Mouse (Mus musculus) midbrain, embryonic 15.5 days (tissue): ENCODE results near the gene Gprasp2. TPM values are rescaled to one million over a fixed set of nuclear protein-coding genes. Genes with fewer than 3 reads are reported as not detected.
"Not testable (repeated sequence)": the region's sequence is repeated elsewhere in the genome, so short reads cannot be mapped to it uniquely, and the experiment has no call there.

Experiments used
- ATAC-seq: fragments of 200-750 bp; cut with Nextera tagmentation; replicated peaks from 2 replicates; pipeline ENCODE4 v1.8.0; 2017; ENCODE audit warnings: moderate TSS enrichment
- H3K27ac ChIP-seq: fragments of 300-500 bp; sonication (generic); 2 replicates; pipeline ENCODE4 v1.5.1; 2015; ENCODE audit warnings: mild to moderate bottlenecking, inconsistent platforms
- H3K27me3 ChIP-seq: fragments of 300-500 bp; sonication (generic); replicated peaks from 2 replicates; pipeline ENCODE4 v1.6.1; 2015; ENCODE audit warnings: inconsistent platforms
- H3K36me3 ChIP-seq: fragments of 300-500 bp; sonication (generic); replicated peaks from 2 replicates; pipeline ENCODE4 v1.6.1; 2015; ENCODE audit warnings: inconsistent platforms
- H3K4me1 ChIP-seq: fragments of 300-500 bp; sonication (generic); 2 replicates; pipeline ENCODE4 v1.6.1; 2015; ENCODE audit warnings: inconsistent platforms
- H3K4me2 ChIP-seq: fragments of 300-500 bp; sonication (generic); 2 replicates; pipeline ENCODE4 v1.6.1; 2015; ENCODE audit warnings: inconsistent platforms, mild to moderate bottlenecking, moderate library complexity
- H3K4me3 ChIP-seq: fragments of 300-500 bp; sonication (generic); 2 replicates; pipeline ENCODE4 v1.5.1; 2015; ENCODE audit warnings: mild to moderate bottlenecking, inconsistent platforms
- H3K9ac ChIP-seq: fragments of 300-500 bp; sonication (generic); 2 replicates; pipeline ENCODE4 v1.6.1; 2015; ENCODE audit warnings: mild to moderate bottlenecking, inconsistent platforms
- H3K9me3 ChIP-seq: fragments of 300-500 bp; sonication (generic); 2 replicates; pipeline ENCODE4 v1.6.1; 2016; ENCODE audit warnings: inconsistent platforms
- WGBS: fragments of 180-500 bp; shearing (Covaris S2); methylation state at CpG from one replicate; pipeline ENCODE4 v1.1.7; 2015; ENCODE audit warnings: mixed read lengths; 5-methylcytosine and 5-hydroxymethylcytosine counted together
- polyA plus RNA-seq: library from polyadenylated mRNA; unstranded; fragments of >200 nt; fragmentation: Nextera tagmentation; extraction: Ambion mirVana; gene quantifications from 2 replicates; pipeline ENCODE4 v1.2.1, GENCODE M21; 2015

Gprasp2 gene
- polyA plus RNA-seq, 1 experiment from 2014 or later: 254 TPM

- H3K36me3 ChIP-seq: not testable (repeated sequence)
- 83% methylated on average over 9 of the region's 9 CpGs for WGBS
Measured at GRCm38 (mm10) chrX:135866806-135867205, 28.0 kb downstream of the Gprasp2 start.

DNA sequence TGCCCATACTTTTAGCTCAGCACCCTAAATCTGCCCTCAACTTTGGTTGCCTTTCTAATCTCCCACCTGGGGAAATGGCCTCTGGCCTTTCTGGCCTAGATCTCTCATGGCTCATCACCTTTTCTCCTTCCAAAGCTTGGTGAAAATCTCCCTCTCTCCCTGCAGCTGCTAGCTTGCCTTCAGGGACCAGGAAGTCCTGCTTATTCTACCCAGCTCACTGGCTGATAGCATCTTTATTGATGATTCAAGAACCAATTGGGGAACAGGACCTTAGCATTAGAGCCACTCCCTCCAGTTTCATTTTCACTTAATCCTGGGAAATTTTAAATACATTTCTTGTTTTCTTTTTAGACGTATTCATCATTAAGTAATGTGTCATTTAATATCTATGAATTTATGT, 37.8 kb downstream of the Gprasp2 start:
- Histone ChIP-seq H3K36me3 (no peaks in the 10 kb centered on the region), H3K9me3 (no peaks in the 10 kb centered on the region), H3K4me2 (no peak overlapping the region), H3K9ac (no peak overlapping the region), H3K27ac (no peak overlapping the region), H3K27me3 (no peaks in the 10 kb centered on the region), H3K4me1 (no peaks in the 10 kb centered on the region), H3K4me3 (no peak overlapping the region)
- no peak for ATAC-seq
- WGBS: 85% methylated on average over 1 of the region's 1 CpGs

More at GRCm38 (mm10) chrX:135866806-135867205, 28.0 kb downstream of the Gprasp2 start:
- H3K4me1 ChIP-seq, H3K9me3 ChIP-seq, H3K27me3 ChIP-seq, H3K4me3 ChIP-seq, H3K27ac ChIP-seq, H3K4me2 ChIP-seq, H3K9ac ChIP-seq, ATAC-seq: not testable (repeated sequence)

GRCm38 (mm10) chrX:135879626-135880025, 40.8 kb downstream of the Gprasp2 start:
- Histone ChIP-seq H3K9ac (no peak overlapping the region), H3K4me3 (no peak overlapping the region), H3K9me3 (no peaks in the 10 kb centered on the region), H3K27me3 (no peaks in the 10 kb centered on the region), H3K36me3 (no peaks in the 10 kb centered on the region), H3K4me2 (no peak overlapping the region), H3K4me1 (no peaks in the 10 kb centered on the region), H3K27ac (no peak overlapping the region)
- no peak for ATAC-seq
- WGBS: 100% methylated on average over 1 of the region's 1 CpGs

GRCm38 (mm10) chrX:135885411-135886233, 46.8 kb downstream of the Gprasp2 start:
- H3K36me3 ChIP-seq: 0 out of 2 replicates have a peak, but pooled peaks cover 8% of the 10 kb centered on the region
- H3K27ac ChIP-seq: peak overlapping the region; percentile 93
- peak overlapping the region; percentile 83 for H3K9ac ChIP-seq
- peaks cover 8% of the 10 kb centered on the region; the same call in 1 of the 2 replicates for H3K4me1 ChIP-seq
- no peaks in the 10 kb centered on the region for H3K9me3 ChIP-seq
- 32% methylated on average over 41 of the region's 41 CpGs for WGBS
- peak overlapping the region; percentile 46 for H3K4me2 ChIP-seq
- no peaks in the 10 kb centered on the region for H3K27me3 ChIP-seq
- peak overlapping the region; percentile 77 for H3K4me3 ChIP-seq
- ATAC-seq: peak; percentile 99

- Histone ChIP-seq H3K27ac (peak overlapping the region; percentile 93), H3K4me1 (peaks cover 8% of the 10 kb centered on the region; the same call in 1 of the 2 replicates), H3K9me3 (no peaks in the 10 kb centered on the region), H3K36me3 (0 out of 2 replicates have a peak, but pooled peaks cover 8% of the 10 kb centered on the region), H3K9ac (peak overlapping the region; percentile 83), H3K27me3 (no peaks in the 10 kb centered on the region), H3K4me2 (peak overlapping the region; percentile 46), H3K4me3 (peak overlapping the region; percentile 77)
- ATAC-seq: no peak
- WGBS: 11% methylated on average over 11 of the region's 11 CpGs
Measured at GRCm38 (mm10) chrX:135886234-135886585, 47.4 kb downstream of the Gprasp2 start.

Other genes with a start within 250 kb of the Gprasp2 start
- gene Nxf7, start 240.3 kb upstream of the Gprasp2 start, polyA plus RNA-seq: not detected in 2 replicates
- not detected in 2 replicates for gene Prame, start 211.3 kb upstream of the Gprasp2 start, polyA plus RNA-seq
- not detected in 2 replicates for gene Tcp11x2, start 145.2 kb upstream of the Gprasp2 start, polyA plus RNA-seq
- gene Tmsb15a, start 113.8 kb upstream of the Gprasp2 start, polyA plus RNA-seq: not detected in 2 replicates
- gene Armcx5, start 96.3 kb upstream of the Gprasp2 start, polyA plus RNA-seq: 12.5 and 12.8 TPM in 2 replicates
- 240 and 271 TPM in 2 replicates for gene Gprasp1, start 96.3 kb upstream of the Gprasp2 start, polyA plus RNA-seq
- 126 and 127 TPM in 2 replicates for gene Bhlhb9, start 41.4 kb upstream of the Gprasp2 start, polyA plus RNA-seq
- 299 and 305 TPM in 2 replicates for gene Arxes2, start 154.8 kb downstream of the Gprasp2 start, polyA plus RNA-seq
- 153 and 164 TPM in 2 replicates for gene Arxes1, start 194.3 kb downstream of the Gprasp2 start, polyA plus RNA-seq
- 787 TPM in 2 replicates for gene Bex2, start 229.2 kb downstream of the Gprasp2 start, polyA plus RNA-seq
- gene Nxf3, start 246.2 kb downstream of the Gprasp2 start, polyA plus RNA-seq: not detected in 2 replicates